Mouse (Mus musculus) C2C12 (cell line): ENCODE measurements around the gene Gm20388.

ENCODE experiments used
- CTCF ChIP-seq: IDR thresholded peaks from one replicate; pipeline ENCODE4 v1.5.1; 2011; ENCODE audit not compliant: control insufficient read depth, insufficient read depth, insufficient read length
- MAX ChIP-seq: IDR thresholded peaks from one replicate; pipeline ENCODE4 v1.6.1; 2011; ENCODE audit warnings: mild to moderate bottlenecking, control low read depth
- MYOD1 ChIP-seq: IDR thresholded peaks from one replicate; pipeline ENCODE4 v1.6.1; 2011; ENCODE audit warnings: low read depth; ENCODE audit not compliant: control insufficient read depth, insufficient read length
- MYOG ChIP-seq: IDR thresholded peaks from one replicate; pipeline ENCODE4 v1.6.1; 2011; ENCODE audit not compliant: control insufficient read depth, insufficient read length; ENCODE audit errors: extremely low read depth

DNA sequence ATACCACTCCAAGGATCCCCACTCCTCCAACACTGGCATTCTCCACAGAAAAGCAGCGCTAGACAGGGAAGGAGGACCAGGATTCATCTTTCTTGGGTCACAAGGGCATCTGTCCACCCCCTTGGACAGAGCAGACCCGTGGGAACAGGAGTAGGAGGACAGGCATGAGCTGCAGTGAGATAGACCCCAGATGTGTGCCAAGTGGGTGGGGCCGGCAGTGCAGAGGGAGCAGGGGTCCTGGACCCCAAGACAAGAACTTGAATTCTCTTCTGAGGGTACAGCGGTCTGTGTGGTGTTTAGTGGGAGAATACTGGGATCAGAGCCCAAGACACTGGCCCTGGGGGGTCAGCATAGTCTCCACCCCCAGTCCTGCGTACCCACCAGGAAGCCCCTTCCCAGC, 2282.1 kb downstream of the Gm20388 start:
- TF ChIP-seq MAX (no peak), CTCF (no peak), MYOG (no peak), MYOD1 (no peak)
